Mouse (Mus musculus): ENCODE data around the gene Igdcc4.

DNA sequence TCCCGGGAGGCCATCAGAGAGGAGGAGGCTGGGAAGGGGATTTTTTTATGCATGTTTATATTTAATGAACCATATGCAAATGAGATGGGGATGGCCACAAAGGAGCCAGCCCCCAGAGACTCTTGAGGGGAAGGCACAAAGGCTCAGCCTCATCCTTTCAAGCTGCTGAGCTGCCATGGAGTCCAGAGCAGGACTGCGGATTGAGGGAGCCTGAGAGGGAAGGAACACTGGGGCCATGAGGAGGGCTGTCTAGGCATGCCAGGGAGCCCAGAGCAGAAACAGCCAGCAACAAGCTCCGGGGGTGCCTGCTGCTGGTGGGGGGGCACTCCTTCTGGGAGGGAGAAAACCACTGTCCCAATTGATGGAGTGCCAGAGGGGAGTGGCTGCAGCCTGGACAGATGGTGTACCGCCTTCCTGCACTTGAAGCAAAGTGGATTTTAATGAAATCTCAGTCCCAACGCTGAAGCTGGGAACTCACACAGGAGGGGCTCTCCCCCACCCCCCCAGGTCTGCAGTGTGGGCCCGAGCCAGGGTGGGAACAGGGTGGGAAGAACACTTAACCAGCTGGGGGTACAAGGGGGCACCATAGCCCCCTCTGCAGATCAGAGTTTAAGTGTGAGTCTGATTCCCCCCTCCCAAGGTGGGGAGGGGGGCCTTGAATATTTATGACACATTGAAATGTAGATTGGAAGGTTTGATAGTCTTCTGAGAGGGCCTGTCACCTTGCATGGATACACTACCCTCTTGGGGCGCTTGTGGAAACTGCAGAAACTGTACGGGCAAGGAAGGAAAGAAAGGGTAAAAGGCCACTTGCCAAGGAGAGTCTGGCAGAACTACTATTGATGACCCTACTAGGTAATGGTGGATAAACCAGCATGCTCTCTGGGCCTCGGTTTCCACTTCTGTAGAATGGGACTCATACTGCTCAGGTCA is 74.9 kb downstream of the Igdcc4 start:
- TF ChIP-seq CTCF (IDR thresholded peaks at IDR 0.05) (no peak), POLR2A (IDR thresholded peaks at IDR 0.05; ENCODE audit: insufficient read depth, low read depth, low read length) (no peak), EP300 (IDR thresholded peaks at IDR 0.05; ENCODE audit: insufficient read depth, low read depth, low read length) (no peak)
